Mouse (Mus musculus) liver, embryonic 14.5 days (tissue): ENCODE data around the gene Rab15.

Source experiments
- CTCF ChIP-seq: IDR thresholded peaks from 2 replicates; pipeline ENCODE4 v1.5.1; 2016; ENCODE audit warnings: antibody characterized with exemption, low read depth, control low read depth
- EP300 ChIP-seq: IDR thresholded peaks from 2 replicates; pipeline ENCODE4 v1.6.1; 2016; ENCODE audit warnings: antibody characterized with exemption, low read depth

GRCm38 (mm10) chr12:76868463-76869198, 45.9 kb upstream of the Rab15 start:
- no peak for TF ChIP-seq CTCF
- TF ChIP-seq EP300 = no peak
